Mouse (Mus musculus): ENCODE data around the gene Rgl3. TPM values are rescaled to one million over a fixed set of nuclear protein-coding genes. Genes with fewer than 3 reads are reported as not detected.

Gene Rgl3
- polyA plus RNA-seq, 1 experiment from 2014 or later, result 34.2 TPM

DNA sequence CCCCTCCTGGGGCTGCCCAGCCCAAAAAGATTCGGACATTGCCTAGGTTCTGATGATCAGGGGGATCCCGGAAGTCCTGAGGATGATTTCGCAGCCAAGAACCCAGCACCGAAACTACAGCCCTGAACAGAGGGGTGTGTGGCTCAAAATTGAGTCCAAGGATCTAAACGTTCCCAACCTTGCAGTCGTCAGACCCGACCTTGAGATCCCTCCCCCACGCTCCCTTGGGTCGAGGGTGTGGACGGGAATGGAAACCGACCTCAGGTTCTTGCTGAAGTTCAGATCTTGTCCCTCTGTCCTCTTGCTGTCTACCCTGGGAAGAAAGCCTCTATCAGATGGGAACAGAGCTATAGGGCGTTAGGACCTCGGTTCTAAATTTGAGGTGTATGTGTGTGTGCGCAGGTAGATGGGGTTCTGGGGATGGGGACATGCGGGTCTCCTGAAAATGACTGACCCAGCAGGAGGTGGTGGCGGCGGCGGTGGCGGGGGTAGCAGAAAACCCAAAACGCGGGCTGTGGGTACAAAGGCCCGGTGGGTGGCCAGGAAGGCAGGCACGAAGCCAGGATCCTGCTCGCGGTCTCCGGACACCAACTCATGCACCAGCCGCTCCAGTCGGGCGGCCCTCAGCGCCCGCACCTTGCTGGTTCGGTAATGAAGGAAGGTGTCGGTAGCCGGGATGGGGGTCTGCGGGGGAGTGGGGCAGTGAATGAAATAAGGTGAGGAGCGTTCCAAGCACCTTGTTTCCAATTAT lies 1.5 kb downstream of the Rgl3 start:
- Histone ChIP-seq H3K4me2 (replicated peaks; ENCODE audit: low read depth, low read length) (peak overlapping the region; percentile 86), H3K27me3 (ENCODE audit: insufficient read depth, low read length) (peaks cover 53% of the 10 kb centered on the region), H3K9me3 (ENCODE audit: low read length) (no peaks in the 10 kb centered on the region), H3K4me1 (ENCODE audit: insufficient read depth, low read length) (peaks cover 24% of the 10 kb centered on the region), H3K36me3 (ENCODE audit: insufficient read depth, low read length) (no peaks in the 10 kb centered on the region), H3K4me3 (ENCODE audit: low read length) (peak overlapping the region; percentile 54), H3K27ac (ENCODE audit: low read length) (no peak overlapping the region), H3K9ac (replicated peaks; ENCODE audit: low read length) (peak overlapping the region; percentile 40; the same call in 1 of the 2 replicates)
- 8% methylated on average over 36 of the region's 36 CpGs for WGBS
- ATAC-seq (ENCODE audit: low FRiP score, low TSS enrichment), result no peak

DNA sequence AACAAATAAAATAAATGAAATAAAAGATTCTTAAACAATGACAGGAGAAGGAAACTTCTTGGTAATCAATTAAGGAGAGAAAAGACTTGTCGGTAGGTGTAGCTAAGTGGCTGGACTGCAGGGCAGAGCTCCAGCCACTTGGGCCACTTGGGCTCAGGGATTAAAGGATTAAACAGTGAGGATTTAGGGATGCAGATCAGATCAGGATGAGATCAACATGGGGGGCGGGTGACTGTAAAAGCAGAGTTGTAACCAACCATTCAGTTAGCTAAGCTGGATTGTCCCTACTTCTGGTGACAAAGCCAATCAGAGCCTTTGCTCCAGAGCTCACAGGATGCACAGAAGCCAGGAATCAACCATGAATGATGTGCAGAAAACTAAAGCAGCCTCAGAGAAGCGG lies 5.3 kb downstream of the Rgl3 start:
- H3K4me3 ChIP-seq (ENCODE audit: low read length), result no peak overlapping the region
- WGBS, result 37% methylated on average over 3 of the region's 3 CpGs

DNA sequence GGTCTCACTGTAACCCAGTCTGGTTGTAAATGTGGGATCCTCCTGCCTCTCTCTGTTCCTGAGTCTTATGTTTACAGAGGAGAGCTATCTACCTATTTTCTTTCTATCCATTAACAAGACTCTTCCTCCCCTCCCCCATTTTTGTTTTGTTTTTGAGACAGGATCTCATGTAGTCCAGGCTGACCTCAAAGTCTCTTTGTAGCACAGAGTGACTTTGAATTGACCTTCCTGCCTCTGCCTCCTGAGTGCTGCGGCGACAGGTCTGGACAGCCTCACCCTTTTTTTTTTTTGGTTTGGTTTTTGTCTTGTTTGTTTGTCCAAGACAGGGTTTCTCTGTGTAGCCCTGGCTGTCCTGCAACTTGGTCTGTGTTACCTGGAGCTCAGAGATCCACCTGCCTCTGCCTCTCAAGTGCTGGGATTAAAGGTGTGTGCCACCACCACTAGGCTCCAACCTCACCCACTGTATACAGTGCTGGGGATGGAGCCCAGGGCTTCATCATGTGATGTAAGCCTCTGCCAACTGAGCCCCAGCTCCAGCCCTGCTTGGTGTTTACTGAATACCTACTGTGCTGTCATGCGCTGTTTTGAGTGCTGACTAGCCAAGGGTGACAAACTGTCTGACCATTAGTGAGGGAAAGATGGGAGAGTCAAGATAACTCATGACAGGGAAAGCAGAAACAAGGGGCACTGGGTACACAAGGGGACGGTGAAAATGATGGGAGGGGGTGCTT lies 10.7 kb downstream of the Rgl3 start:
- no peaks in the 10 kb centered on the region for H3K27me3 ChIP-seq (ENCODE audit: insufficient read depth, low read length)
- no peak overlapping the region for H3K4me3 ChIP-seq (ENCODE audit: low read length)
- H3K4me1 ChIP-seq (ENCODE audit: insufficient read depth, low read length), result no peaks in the 10 kb centered on the region
- no peak overlapping the region for H3K9ac ChIP-seq (replicated peaks; ENCODE audit: low read length)
- ATAC-seq (ENCODE audit: low FRiP score, low TSS enrichment), result peak; percentile 81
- no peak overlapping the region for H3K4me2 ChIP-seq (replicated peaks; ENCODE audit: low read depth, low read length)
- WGBS, result 71% methylated on average over 4 of the region's 4 CpGs
- no peak overlapping the region for H3K27ac ChIP-seq (ENCODE audit: low read length)
- no peaks in the 10 kb centered on the region for H3K9me3 ChIP-seq (ENCODE audit: low read length)
- peaks cover 17% of the 10 kb centered on the region for H3K36me3 ChIP-seq (ENCODE audit: insufficient read depth, low read length)

More for the DNA sequence above, 5.3 kb downstream of the Rgl3 start:
- H3K4me1 ChIP-seq (ENCODE audit: insufficient read depth, low read length), result peaks cover 11% of the 10 kb centered on the region
- H3K4me2 ChIP-seq (replicated peaks; ENCODE audit: low read depth, low read length), result no peak overlapping the region
- no peak for ATAC-seq (ENCODE audit: low FRiP score, low TSS enrichment)
- no peak overlapping the region for H3K9ac ChIP-seq (replicated peaks; ENCODE audit: low read length)
- no peak overlapping the region for H3K27ac ChIP-seq (ENCODE audit: low read length)
- peaks cover 11% of the 10 kb centered on the region for H3K36me3 ChIP-seq (ENCODE audit: insufficient read depth, low read length)
- H3K27me3 ChIP-seq (ENCODE audit: insufficient read depth, low read length), result peaks cover 23% of the 10 kb centered on the region
- H3K9me3 ChIP-seq (ENCODE audit: low read length), result no peaks in the 10 kb centered on the region

DNA sequence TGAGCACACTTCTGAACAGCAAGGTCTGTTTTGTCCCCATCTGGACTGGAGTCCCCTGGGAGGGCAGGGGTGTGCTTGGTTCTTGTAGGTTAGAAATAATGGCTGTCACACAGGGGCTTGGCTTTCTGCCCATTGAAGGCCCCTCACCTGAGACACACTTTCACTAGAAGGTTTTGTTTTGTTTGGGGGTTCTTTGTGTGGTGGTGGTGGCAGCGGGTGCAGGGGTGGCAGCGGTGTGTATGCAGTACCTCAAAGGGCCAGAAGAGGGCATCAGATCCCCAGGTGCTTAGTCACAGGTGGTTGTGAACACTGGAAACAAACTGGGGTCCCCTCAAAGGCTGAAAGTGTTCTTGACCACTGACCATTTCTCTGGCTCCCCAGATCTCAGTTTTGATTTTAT lies 11.3 kb downstream of the Rgl3 start:
- H3K4me3 ChIP-seq (ENCODE audit: low read length), result no peak overlapping the region
- 27% methylated on average over 2 of the region's 2 CpGs for WGBS
- no peaks in the 10 kb centered on the region for H3K27me3 ChIP-seq (ENCODE audit: insufficient read depth, low read length)
- ATAC-seq (ENCODE audit: low FRiP score, low TSS enrichment), result no peak
- no peaks in the 10 kb centered on the region for H3K9me3 ChIP-seq (ENCODE audit: low read length)
- H3K9ac ChIP-seq (replicated peaks; ENCODE audit: low read length), result no peak overlapping the region
- no peak overlapping the region for H3K4me2 ChIP-seq (replicated peaks; ENCODE audit: low read depth, low read length)
- H3K27ac ChIP-seq (ENCODE audit: low read length), result no peak overlapping the region
- H3K36me3 ChIP-seq (ENCODE audit: insufficient read depth, low read length), result peaks cover 17% of the 10 kb centered on the region
- H3K4me1 ChIP-seq (ENCODE audit: insufficient read depth, low read length), result no peaks in the 10 kb centered on the region

DNA sequence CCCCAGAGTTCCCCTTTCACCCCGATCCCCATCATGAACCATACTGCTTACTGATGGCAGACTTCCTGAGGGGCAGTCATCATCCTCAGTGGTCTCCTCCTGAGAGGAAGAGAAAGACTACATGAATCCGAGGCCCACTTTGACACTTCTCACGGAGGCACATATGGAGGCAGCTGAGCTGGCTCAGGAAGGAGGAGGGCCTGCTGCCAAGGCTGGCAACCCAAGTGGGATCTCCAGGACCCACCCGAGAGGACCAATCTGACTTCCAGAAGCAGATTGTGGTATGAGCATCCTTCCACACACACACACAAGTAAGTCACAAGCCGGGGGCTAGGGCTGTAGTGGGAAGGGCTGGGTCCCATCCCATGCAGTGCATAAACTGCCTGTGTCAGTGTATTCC lies 11.9 kb downstream of the Rgl3 start:
- no peaks in the 10 kb centered on the region for H3K9me3 ChIP-seq (ENCODE audit: low read length)
- ATAC-seq (ENCODE audit: low FRiP score, low TSS enrichment), result no peak
- H3K36me3 ChIP-seq (ENCODE audit: insufficient read depth, low read length), result peaks cover 20% of the 10 kb centered on the region
- H3K4me1 ChIP-seq (ENCODE audit: insufficient read depth, low read length), result no peaks in the 10 kb centered on the region
- no peaks in the 10 kb centered on the region for H3K27me3 ChIP-seq (ENCODE audit: insufficient read depth, low read length)
- no peak overlapping the region for H3K27ac ChIP-seq (ENCODE audit: low read length)
- 87% methylated on average over 5 of the region's 5 CpGs for WGBS
- H3K4me2 ChIP-seq (replicated peaks; ENCODE audit: low read depth, low read length), result no peak overlapping the region
- H3K9ac ChIP-seq (replicated peaks; ENCODE audit: low read length), result no peak overlapping the region
- no peak overlapping the region for H3K4me3 ChIP-seq (ENCODE audit: low read length)

DNA sequence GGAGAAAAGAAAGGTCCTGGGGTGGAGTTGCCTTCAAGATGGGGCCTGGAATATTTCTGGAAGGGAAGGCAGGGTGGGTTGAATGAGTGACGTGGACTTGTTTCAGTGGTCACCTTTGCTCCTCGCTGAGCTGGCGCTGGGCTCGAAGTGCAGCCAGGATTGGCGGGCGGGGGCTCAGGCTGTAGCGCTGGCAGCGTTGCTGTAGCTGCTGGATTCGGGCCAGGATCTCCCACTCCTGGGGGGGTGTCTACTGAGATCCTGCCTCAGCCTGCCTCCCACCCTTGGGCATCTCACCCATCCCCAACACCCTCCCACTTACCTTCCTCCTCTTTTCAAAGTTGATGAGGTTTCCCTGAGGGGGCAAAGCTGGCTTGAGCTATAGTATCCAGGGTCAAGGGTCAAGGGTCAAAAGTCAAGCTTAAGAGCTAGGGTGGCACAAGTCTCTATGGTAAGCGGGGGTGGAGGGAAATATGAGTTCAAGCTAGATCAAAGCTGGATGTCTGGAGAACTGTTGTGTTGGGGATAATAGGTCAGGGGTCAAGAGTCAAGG lies 12.5 kb downstream of the Rgl3 start:
- peaks cover 20% of the 10 kb centered on the region for H3K36me3 ChIP-seq (ENCODE audit: insufficient read depth, low read length)
- H3K9me3 ChIP-seq (ENCODE audit: low read length), result no peaks in the 10 kb centered on the region
- H3K4me3 ChIP-seq (ENCODE audit: low read length), result no peak overlapping the region
- WGBS, result 86% methylated on average over 10 of the region's 10 CpGs
- no peak overlapping the region for H3K4me2 ChIP-seq (replicated peaks; ENCODE audit: low read depth, low read length)
- H3K4me1 ChIP-seq (ENCODE audit: insufficient read depth, low read length), result no peaks in the 10 kb centered on the region
- no peak overlapping the region for H3K27ac ChIP-seq (ENCODE audit: low read length)
- ATAC-seq (ENCODE audit: low FRiP score, low TSS enrichment), result no peak
- H3K27me3 ChIP-seq (ENCODE audit: insufficient read depth, low read length), result no peaks in the 10 kb centered on the region
- H3K9ac ChIP-seq (replicated peaks; ENCODE audit: low read length), result no peak overlapping the region

DNA sequence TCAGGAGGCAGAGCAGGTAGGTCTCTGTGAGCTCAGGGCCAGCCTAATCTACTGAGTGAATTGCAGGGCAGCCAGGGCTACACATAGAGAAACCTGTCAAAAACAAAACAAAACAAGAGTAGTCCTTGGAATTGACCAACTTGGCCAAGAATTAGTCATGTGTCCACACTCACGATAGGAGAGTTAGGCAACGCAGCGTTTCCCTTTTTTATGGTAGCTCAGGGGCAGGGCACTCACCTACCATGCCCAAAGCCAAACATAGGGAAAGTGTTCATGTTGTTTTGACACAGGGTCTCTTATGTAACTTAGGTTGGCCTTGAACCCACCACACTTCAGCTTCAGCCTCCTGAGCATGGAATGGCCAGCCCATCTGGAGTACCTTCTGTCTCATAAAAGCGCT lies 19.9 kb downstream of the Rgl3 start:
- WGBS, result 89% methylated on average over 4 of the region's 4 CpGs
- no peak for ATAC-seq (ENCODE audit: low FRiP score, low TSS enrichment)

DNA sequence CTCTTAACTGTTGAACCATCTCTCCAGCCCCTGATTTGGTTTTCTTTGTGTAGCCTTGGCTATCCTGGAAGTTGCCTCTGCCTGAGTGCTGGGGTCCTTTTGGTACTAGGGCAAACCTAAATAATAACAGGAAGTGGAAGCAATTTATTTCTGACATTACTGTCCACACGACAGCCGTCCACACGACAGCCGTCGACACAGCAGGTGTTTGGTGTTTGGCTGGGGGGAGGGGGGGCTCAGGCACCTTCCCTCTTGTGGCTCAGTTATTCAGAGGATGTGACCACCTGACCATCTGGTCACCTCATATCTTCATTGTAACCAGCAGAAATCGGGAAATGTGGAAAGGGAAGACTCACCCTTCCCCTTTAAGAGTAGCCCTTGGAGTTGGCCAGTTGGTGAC lies 20.4 kb downstream of the Rgl3 start:
- Histone ChIP-seq H3K9me3 (ENCODE audit: low read length) (no peaks in the 10 kb centered on the region), H3K9ac (replicated peaks; ENCODE audit: low read length) (no peak overlapping the region), H3K27ac (ENCODE audit: low read length) (no peak overlapping the region), H3K4me3 (ENCODE audit: low read length) (no peak overlapping the region), H3K4me1 (ENCODE audit: insufficient read depth, low read length) (0 out of 2 replicates have a peak, but pooled peaks cover under 1% of the 10 kb centered on the region), H3K4me2 (replicated peaks; ENCODE audit: low read depth, low read length) (no peak overlapping the region), H3K36me3 (ENCODE audit: insufficient read depth, low read length) (peaks cover 4% of the 10 kb centered on the region; the same call in 1 of the 2 replicates), H3K27me3 (ENCODE audit: insufficient read depth, low read length) (no peaks in the 10 kb centered on the region)
- 46% methylated on average over 6 of the region's 6 CpGs for WGBS
- no peak for ATAC-seq (ENCODE audit: low FRiP score, low TSS enrichment)

More for the DNA sequence above, 19.9 kb downstream of the Rgl3 start:
- Histone ChIP-seq H3K9me3 (ENCODE audit: low read length) (no peaks in the 10 kb centered on the region), H3K27me3 (ENCODE audit: insufficient read depth, low read length) (no peaks in the 10 kb centered on the region), H3K9ac (replicated peaks; ENCODE audit: low read length) (no peak overlapping the region), H3K4me1 (ENCODE audit: insufficient read depth, low read length) (no peaks in the 10 kb centered on the region), H3K4me3 (ENCODE audit: low read length) (no peak overlapping the region), H3K36me3 (ENCODE audit: insufficient read depth, low read length) (peaks cover 4% of the 10 kb centered on the region; the same call in 1 of the 2 replicates), H3K27ac (ENCODE audit: low read length) (no peak overlapping the region), H3K4me2 (replicated peaks; ENCODE audit: low read depth, low read length) (no peak overlapping the region)

DNA sequence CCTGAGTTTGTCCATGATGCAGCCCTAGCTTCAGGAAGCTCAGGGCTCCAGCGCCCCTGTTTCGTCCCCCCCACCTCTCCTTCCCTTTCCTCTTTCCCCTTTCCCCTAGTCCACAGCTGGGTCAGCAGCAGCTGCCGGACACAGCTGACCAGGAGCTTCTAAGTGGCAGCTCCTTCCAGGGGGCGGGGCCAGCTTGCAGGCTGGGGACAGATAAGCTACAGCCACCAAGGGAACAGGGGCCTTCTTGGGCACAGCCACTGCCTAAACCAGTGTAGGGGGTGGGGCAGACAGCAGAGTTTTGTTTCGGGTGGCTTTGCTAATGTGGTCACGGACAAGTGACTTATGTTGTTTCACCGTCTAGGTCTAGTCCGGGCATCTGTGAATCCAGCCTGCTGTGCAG lies 25.8 kb downstream of the Rgl3 start, which contains the start of gene Epor:
Gene Epor, minus strand, starts transcription at position 90 of the 400 bp plus-strand sequence.
- H3K4me3 ChIP-seq (ENCODE audit: low read length), result peak within 1 kb of the TSS; percentile 56
- WGBS, result 9% methylated on average over 8 of the region's 8 CpGs
- peak within 1 kb of the TSS; percentile 93 for H3K4me2 ChIP-seq (replicated peaks; ENCODE audit: low read depth, low read length)
- H3K36me3 ChIP-seq (ENCODE audit: insufficient read depth, low read length), result 0 out of 2 replicates have a peak, but pooled peaks cover 3% of the 10 kb centered on the region
- peaks cover 10% of the 10 kb centered on the region; the same call in 1 of the 2 replicates for H3K27me3 ChIP-seq (ENCODE audit: insufficient read depth, low read length)
- peak; percentile 37 for ATAC-seq (ENCODE audit: low FRiP score, low TSS enrichment)
- H3K9me3 ChIP-seq (ENCODE audit: low read length), result no peaks in the 10 kb centered on the region
- 0 out of 2 replicates have a peak within 1 kb of the TSS, but pooled peaks have one; percentile 15 for H3K27ac ChIP-seq (ENCODE audit: low read length)
- peak within 1 kb of the TSS; percentile 64 for H3K9ac ChIP-seq (replicated peaks; ENCODE audit: low read length)
- peaks cover 43% of the 10 kb centered on the region for H3K4me1 ChIP-seq (ENCODE audit: insufficient read depth, low read length)
